Mouse (Mus musculus) myocyte (in vitro differentiated cells): ENCODE results near the gene Igfbp2. TPM values are rescaled to one million over a fixed set of nuclear protein-coding genes. Genes with fewer than 3 reads are reported as not detected.

Experiments
- H3K27me3 ChIP-seq: one replicate; pipeline ENCODE4 v1.6.1; 2011; ENCODE audit not compliant: control insufficient read depth, insufficient read depth, insufficient read length
- H3K36me3 ChIP-seq: one replicate; pipeline ENCODE4 v1.6.1; 2011; ENCODE audit not compliant: control insufficient read depth, insufficient read depth
- H3K4me2 ChIP-seq: one replicate; pipeline ENCODE4 v1.6.1; 2011; ENCODE audit warnings: low read depth, control low read depth
- H3K4me3 ChIP-seq: one replicate; pipeline ENCODE4 v1.5.1; 2011; ENCODE audit warnings: mild to moderate bottlenecking, control low read depth, moderate library complexity
- H3K79me2 ChIP-seq: one replicate; pipeline ENCODE4 v1.6.1; 2011; ENCODE audit not compliant: control insufficient read depth, insufficient read depth
- H3ac ChIP-seq: one replicate; pipeline ENCODE4 v1.6.1; 2011; ENCODE audit not compliant: control insufficient read depth, insufficient read length
- CEBPB ChIP-seq: IDR thresholded peaks from 2 replicates; pipeline ENCODE4 v1.6.1; 2011; ENCODE audit warnings: mild to moderate bottlenecking, moderate library complexity; ENCODE audit not compliant: poor library complexity, insufficient read depth, severe bottlenecking
- E2F4 ChIP-seq: IDR thresholded peaks from one replicate; pipeline ENCODE4 v1.6.1; 2011; ENCODE audit warnings: mild to moderate bottlenecking, control low read depth, moderate library complexity; ENCODE audit not compliant: insufficient read depth
- MAX ChIP-seq: IDR thresholded peaks from one replicate; pipeline ENCODE4 v1.6.1; 2011; ENCODE audit warnings: low read depth, mild to moderate bottlenecking, control low read depth
- MYOD1 ChIP-seq, 3 experiments: IDR thresholded peaks; one replicate each; pipeline ENCODE4 v1.6.1; 2011; ENCODE audit warnings: control low read depth in 2 of 3, low read depth in 2 of 3, mild to moderate bottlenecking in 2 of 3, moderate library complexity in 1 of 3; ENCODE audit not compliant: insufficient read length in 2 of 3, control insufficient read depth in 1 of 3
- MYOG ChIP-seq, 3 experiments: IDR thresholded peaks; one replicate each; pipeline ENCODE4 v1.6.1; 2011; ENCODE audit warnings: control low read depth in 2 of 3, low read depth in 2 of 3, mild to moderate bottlenecking in 2 of 3; ENCODE audit not compliant: insufficient read length in 2 of 3, control insufficient read depth in 1 of 3, insufficient read depth in 1 of 3
- POLR2A ChIP-seq: IDR thresholded peaks from one replicate; pipeline ENCODE4 v1.6.1; 2011; ENCODE audit warnings: low read depth, mild to moderate bottlenecking, control low read depth, moderate library complexity; ENCODE audit not compliant: insufficient read length
- POLR2AphosphoS2 ChIP-seq: IDR thresholded peaks from one replicate; pipeline ENCODE4 v1.6.1; 2011; ENCODE audit warnings: low read depth, control low read depth; ENCODE audit not compliant: insufficient read length
- REST ChIP-seq: IDR thresholded peaks from one replicate; pipeline ENCODE4 v1.6.1; 2011; ENCODE audit warnings: mild to moderate bottlenecking, control low read depth, moderate library complexity; ENCODE audit not compliant: insufficient read depth, insufficient read length
- SRF ChIP-seq: IDR thresholded peaks from one replicate; pipeline ENCODE4 v1.6.1; 2011; ENCODE audit warnings: low read depth; ENCODE audit not compliant: control insufficient read depth, insufficient read length
- TCF12 ChIP-seq: IDR thresholded peaks from one replicate; pipeline ENCODE4 v1.6.1; 2011; ENCODE audit warnings: mild to moderate bottlenecking, control low read depth; ENCODE audit not compliant: poor library complexity, insufficient read depth, severe bottlenecking
- TCF3 ChIP-seq: IDR thresholded peaks from one replicate; pipeline ENCODE4 v1.6.1; 2011; ENCODE audit warnings: low read depth, control low read depth; ENCODE audit not compliant: insufficient read length
- USF1 ChIP-seq: IDR thresholded peaks from one replicate; pipeline ENCODE4 v1.6.1; 2011; ENCODE audit warnings: low read depth, mild to moderate bottlenecking, control low read depth, moderate library complexity
- polyA plus RNA-seq: library from polyadenylated mRNA; unstranded; fragments of >200 nt; fragmentation: generic; extraction: Trizol; gene quantifications from one replicate; pipeline ENCODE4 v1.2.1, GENCODE M21; 2012; ENCODE audit warnings: missing spikeins

The Igfbp2 gene
- polyA plus RNA-seq, 1 experiment, result 83.7 TPM

DNA sequence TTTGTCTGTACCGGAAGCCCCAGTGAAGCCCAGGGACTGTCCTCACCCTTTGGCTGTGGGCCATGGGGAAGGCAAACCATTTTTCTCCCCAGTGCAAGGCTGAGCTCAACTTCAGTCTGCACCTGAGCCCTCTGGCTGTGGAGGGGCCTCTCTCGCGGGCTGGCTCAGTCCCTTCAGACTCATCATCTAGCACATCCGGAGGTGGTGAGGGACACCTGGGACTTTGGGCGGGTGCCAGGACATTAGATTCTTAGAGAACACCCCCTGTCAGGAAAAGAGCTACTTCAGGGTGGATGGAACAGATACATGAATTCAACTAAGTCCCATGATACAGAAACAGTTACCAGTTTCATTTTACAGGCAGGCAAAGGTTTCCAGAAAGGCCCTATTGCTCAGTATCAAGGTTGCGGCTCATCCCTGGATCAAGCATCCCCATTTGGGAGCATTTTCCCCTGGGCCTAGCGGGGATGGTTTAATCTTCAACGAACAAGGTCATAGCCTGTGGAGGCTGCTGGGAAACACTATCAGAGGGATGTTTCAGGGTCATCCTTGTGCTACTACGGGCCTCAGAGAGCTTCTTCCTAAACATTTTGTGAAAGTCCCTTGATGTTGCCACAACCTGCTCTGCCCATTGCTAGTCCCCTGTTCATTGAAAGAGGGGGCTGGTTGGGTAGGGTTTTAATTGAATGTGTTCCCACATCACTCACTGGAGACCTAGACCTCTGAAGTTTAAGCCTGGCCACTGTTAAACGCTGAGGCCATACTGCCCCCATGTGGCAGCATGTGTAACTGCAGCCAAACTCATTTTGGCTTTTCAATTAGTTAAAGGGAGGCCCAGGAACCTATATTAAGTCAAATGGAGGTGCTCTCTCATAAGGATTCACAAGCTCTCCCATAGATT, 30.3 kb downstream of the Igfbp2 start:
- H3ac ChIP-seq, result no peak overlapping the region
- peaks cover 14% of the 10 kb centered on the region for H3K36me3 ChIP-seq
- TF ChIP-seq POLR2AphosphoS2 (peak; percentile 30), TCF3 (no peak), MAX (no peak)

DNA sequence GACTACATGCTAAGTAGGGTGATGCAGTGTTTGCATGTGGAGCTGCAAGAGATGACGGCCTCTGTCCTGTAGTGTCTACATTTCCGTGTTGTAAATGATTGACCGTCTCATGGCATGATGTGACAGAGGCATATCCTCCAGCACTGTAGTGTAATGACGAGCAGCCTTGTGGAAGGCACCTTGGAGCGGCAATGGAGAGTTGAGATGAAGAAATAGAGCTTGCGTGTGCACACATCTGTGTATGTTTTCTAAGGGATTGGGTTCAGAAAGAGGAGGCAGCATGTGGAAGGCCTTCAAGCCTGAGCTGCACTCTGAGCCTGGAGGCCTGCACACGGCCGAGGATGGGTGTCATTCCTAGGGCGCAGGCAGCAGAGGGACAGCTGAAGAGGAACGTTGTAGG, 31.4 kb downstream of the Igfbp2 start:
- Histone ChIP-seq H3K36me3 (peaks cover 22% of the 10 kb centered on the region), H3K4me3 (no peak overlapping the region), H3K4me2 (no peak overlapping the region), H3K27me3 (no peaks in the 10 kb centered on the region), H3ac (no peak overlapping the region), H3K79me2 (no peaks in the 10 kb centered on the region)
- TF ChIP-seq CEBPB (no peak), POLR2AphosphoS2 (peak; percentile 77)

More for the DNA sequence above, 30.3 kb downstream of the Igfbp2 start:
- Histone ChIP-seq H3K27me3 (no peaks in the 10 kb centered on the region), H3K4me2 (no peak overlapping the region), H3K4me3 (no peak overlapping the region), H3K79me2 (no peaks in the 10 kb centered on the region)

DNA sequence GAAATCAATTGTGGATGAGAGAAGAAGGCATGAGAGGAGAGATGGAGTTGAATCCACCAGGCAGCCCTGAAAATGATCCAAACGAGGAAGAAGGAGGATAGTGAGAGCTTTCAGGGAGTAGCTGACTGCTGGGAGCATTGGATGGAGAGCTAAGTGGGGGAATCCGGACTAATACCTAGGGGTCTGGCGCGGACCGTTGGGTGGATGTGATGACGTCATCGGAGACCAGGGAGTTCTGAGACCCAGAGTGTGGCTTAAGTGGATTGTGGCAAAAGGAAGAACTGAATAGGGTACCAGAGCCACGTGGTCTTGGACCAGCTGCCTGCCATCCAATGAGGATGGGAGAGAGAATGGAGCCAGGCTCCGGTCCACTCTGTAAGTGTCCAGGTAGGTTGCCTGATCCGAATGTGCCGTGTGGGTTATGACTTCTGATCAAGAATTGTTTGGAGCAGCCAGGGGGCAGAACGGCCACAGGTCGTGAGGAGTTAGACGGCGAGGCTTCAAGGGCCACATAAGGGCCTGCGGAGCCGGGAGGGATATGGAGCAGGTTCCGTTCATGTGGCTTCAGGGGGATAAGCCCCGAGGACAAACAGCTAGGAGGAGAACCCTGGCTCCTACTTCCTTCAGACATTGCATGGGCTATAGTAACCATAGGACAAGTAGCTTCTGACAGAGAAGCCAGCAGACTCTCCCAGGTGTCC, 32.1 kb downstream of the Igfbp2 start:
- Histone ChIP-seq H3K27me3 (no peaks in the 10 kb centered on the region), H3ac (no peak overlapping the region), H3K36me3 (peaks cover 28% of the 10 kb centered on the region), H3K4me3 (no peak overlapping the region), H3K4me2 (no peak overlapping the region), H3K79me2 (no peaks in the 10 kb centered on the region)
- TF ChIP-seq POLR2A (peak; percentile 55), USF1 (no peak), POLR2AphosphoS2 (peak; percentile 90)

DNA sequence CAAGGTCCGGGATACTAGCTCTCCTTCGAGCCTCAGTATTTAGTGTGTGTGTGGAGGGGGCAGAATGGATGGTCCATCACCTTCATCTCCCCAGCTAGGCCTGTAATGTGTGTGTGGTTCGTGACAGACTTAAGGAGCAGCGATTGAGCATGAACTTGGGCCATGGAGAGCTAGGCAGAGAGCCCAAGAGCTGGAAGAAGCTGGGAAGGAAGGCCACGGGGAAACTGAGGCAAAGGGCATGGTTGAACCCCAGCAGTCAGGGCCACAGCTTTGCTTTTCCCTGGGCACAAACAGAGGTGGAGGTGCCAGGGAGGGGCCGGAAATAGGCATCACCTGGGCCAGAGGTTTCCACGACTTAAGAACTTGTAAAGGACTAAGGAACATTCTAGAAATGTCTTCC, 32.8 kb downstream of the Igfbp2 start:
- TF ChIP-seq MYOG (IDR thresholded peaks at IDR 0.05; ENCODE audit: control insufficient read depth in 1 of 3, insufficient read depth in 1 of 3, insufficient read length in 2 of 3, low read depth in 2 of 3) (no peak), CEBPB (no peak), USF1 (no peak), POLR2A (peak; percentile 63), TCF12 (no peak), SRF (no peak), REST (no peak), MAX (no peak), MYOD1 (IDR thresholded peaks at IDR 0.05; ENCODE audit: control insufficient read depth in 1 of 3, insufficient read length in 2 of 3, low read depth in 2 of 3) (no peak), TCF3 (no peak), POLR2AphosphoS2 (peak; percentile 92)
- Histone ChIP-seq H3K79me2 (no peaks in the 10 kb centered on the region), H3K4me3 (no peak overlapping the region), H3K36me3 (peaks cover 36% of the 10 kb centered on the region), H3K27me3 (no peaks in the 10 kb centered on the region), H3K4me2 (no peak overlapping the region), H3ac (no peak overlapping the region)

DNA sequence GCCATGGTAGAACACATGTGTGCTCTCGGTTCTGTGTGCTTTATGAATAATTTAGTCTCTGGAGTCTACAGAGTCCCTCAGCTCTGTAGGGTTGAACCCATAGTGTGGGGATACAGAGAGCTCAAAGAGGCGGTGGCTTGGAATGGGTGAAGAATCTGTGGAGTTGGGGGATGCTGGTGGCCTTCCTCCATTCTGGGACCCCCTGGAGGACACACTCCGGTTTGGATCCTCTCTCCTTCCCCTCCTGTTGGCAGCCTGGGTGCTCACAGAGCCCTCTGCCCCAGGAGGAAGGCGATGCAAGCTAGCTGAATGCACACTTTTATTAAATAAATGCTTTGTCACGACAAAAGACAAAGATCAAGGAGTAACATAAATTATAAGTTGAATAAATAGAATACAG, 33.3 kb downstream of the Igfbp2 start:
- no peak overlapping the region for H3K4me2 ChIP-seq
- peak; percentile 30 for TF ChIP-seq POLR2A
- no peak for TF ChIP-seq TCF12
- no peak for TF ChIP-seq CEBPB
- no peak for TF ChIP-seq TCF3
- no peak for TF ChIP-seq E2F4
- TF ChIP-seq POLR2AphosphoS2, result peak; percentile 90
- no peak for TF ChIP-seq SRF
- no peak for TF ChIP-seq USF1
- TF ChIP-seq MYOG (IDR thresholded peaks at IDR 0.05; ENCODE audit: control insufficient read depth in 1 of 3, insufficient read depth in 1 of 3, insufficient read length in 2 of 3, low read depth in 2 of 3), result no peak
- peaks cover 40% of the 10 kb centered on the region for H3K36me3 ChIP-seq
- no peaks in the 10 kb centered on the region for H3K27me3 ChIP-seq
- no peak overlapping the region for H3ac ChIP-seq
- no peak overlapping the region for H3K4me3 ChIP-seq
- no peaks in the 10 kb centered on the region for H3K79me2 ChIP-seq
